Mouse (Mus musculus) lung, adult 18-20 months (tissue): ENCODE measurements around the gene Ppa1.
A peak's percentile ranks its signal among the peaks of the same experiment; 100 is the strongest.

Source experiments
- DNase-seq, 2 experiments: peaks; one replicate each; pipeline ENCODE4 v3.0.0; 2022; ENCODE audit warnings: mixed read lengths in 2 of 2

Ppa1 gene

DNA sequence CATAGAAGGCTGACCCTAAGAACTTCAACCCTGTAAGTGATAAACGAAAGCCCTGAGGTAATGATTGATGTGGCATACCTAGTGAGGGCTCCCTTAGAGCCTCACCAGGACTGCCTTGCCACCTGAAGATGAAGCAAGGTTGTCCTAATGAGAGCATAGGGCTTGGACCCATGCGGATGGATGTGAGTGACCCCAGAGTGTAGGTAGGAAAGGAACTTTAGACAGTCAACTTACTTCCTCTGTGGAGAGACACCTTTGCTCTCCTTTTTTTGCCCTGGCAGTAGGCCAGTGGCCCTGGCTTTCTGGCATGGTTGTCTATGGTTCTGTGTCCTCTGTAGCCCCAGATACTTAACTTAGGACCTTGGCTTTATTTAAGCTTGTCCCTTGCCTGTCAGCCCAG is 48.7 kb downstream of the Ppa1 start:
- DNase-seq = no peak

DNA sequence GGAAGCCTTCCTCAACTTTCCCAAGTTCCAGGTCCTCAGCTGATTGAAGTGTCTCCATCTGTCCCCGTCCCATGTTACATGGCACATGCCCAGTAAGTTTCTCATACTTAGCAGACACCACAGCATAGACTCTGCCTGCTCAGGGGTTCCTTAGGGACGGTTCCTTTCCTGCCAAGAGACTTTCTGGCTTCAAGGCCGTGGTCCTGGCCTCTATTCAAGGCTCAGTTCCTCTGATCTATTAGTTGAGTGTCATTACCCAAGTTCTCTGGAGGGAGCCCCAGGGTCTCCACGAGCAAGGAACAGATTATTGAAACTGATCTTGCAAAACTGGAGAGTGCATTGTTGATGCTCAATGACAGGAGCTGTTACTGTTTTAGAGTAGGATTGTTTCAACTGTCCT is 56.3 kb downstream of the Ppa1 start:
- no peak for DNase-seq

DNA sequence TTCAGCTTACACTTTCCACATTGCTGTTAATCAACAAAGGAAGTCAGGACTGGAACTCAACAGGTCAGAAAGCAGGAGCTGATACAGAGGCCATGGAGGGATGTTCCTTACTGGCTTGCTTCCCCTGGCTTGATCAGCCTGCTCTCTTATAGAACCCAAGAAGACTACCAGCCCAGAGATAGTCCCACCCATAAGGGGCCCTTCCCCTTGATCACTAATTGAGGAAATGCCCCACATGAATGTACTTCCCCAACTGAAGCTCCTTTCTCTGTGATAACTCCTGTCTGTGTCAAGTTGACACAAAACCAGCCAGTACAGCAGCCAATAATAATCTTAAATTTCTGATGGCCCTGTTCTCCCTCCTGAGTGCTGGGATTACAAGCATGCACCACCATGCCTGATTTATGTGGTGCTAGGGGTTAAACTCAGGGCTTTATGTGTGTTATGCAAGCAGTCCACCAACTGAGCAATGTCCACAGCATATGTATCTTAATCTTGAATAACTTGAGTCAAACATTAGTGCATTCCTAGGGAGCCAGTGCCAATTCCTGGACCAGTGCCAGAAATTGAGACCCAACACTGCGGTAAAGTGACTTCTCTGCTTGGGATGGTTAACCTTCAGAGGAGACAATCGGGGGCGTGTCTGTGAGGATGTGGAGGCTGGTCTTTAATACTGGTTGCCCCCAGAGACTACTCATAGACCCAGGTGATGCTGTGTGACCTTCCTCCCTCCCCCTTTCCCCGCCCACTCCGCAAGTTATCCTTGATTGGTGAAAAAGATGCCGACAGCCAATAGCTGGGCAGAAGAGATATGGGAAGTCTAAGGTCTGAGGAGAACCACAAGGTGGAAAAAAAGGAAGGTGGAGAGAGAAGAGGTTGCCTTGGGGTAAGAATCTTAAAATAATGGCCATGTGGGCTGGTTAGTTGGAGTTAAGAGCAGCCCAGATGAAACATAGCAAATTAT is 58.3 kb downstream of the Ppa1 start:
- no peak for DNase-seq

DNA sequence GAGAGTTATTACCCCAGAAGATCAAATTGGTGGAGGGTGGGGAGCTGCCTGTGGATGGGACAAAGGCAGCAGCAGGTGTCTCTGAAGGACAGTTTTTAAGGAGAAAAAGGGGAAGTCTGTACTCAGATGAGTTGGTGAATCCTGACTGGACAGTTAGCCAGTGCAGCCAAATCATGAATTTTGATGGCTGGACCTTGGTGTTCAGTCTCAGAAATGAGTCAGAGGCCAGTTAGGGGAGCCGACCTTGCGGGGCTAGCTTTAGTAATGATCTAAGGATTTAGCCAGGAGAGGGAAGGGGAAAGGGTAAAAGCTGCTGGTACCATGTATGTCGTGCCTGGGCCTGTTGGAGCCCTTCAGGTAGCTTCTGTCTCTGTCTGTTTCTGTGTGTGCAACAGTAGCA is 65.2 kb downstream of the Ppa1 start:
- DNase-seq = no peak

DNA sequence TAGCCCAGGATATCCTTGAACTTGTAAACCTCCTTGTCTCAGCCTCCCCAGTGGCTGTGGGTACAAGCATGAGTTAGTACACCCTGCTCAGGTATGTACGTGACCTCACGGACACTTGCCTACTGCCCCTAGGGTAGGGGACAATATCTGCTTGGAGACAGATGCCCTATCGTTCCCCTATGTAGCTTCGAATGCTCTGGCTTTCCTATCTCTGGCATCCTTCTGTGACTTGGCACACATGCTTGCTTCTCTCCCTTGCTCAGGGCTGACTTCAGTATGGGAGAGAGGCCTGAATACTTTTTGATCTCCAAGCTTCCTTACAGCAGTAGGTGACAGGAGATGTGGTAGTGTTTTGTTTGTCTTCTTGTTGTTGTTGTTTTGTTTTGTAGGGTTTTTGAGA is 65.8 kb downstream of the Ppa1 start:
- DNase-seq = no peak

DNA sequence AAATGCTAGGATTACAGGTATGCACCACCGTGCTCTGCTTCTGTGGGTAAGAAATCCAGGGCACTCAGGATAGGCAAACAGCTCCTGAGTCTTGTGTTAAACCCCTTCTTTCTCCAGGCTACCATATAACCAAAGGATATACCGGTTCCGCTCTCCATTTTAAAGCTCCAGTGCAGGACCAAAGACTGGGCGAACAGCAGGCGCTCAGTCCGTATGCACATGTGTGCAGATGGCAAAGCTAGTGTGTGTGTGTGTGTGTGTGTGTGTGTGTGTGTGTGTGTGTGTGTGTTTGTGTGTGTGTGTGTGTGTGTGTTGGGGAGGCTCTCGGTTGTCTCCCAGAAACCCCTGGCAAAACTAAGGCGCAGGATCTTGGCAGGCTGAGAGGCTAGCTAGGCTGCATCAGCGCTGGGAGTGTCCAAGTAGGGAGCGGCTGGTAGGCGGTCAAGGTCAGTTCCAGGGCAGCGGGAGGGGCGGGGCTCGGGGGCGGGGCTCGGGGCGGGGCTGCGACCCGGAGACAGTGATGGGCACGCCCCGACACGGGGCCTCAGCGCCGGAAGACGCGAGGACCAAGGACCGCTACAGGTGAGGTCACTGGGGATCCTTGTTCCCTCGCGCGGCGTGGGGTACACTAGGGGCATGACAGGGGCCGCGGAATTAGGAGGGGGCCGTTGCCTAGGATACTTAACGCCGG is 66.6 kb downstream of the Ppa1 start, which contains the start of gene Aifm2:
TSS of gene Aifm2 (plus strand) at position 493 of the 691 bp plus-strand sequence.
- DNase-seq = peak; percentile 79 to 85

DNA sequence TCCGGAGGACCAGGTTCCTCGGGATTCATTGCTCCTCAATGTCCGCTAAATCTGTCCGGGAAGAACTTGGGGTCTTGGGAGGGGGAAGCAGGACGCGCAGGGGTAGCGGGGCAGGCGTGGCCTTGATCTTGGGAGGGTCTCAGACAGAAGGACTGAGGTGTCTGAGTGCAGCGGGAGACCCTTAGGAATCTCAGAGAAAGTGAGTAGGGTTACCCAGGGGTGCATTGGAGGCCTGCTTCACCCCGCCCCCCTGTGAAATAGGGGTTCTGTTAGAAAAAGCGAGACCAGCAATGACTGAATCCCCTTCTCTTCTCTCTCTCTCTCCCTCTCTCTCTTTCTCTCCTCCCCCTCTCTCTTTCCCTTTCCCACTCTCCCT is 67.1 kb downstream of the Ppa1 start:
- no peak for DNase-seq

DNA sequence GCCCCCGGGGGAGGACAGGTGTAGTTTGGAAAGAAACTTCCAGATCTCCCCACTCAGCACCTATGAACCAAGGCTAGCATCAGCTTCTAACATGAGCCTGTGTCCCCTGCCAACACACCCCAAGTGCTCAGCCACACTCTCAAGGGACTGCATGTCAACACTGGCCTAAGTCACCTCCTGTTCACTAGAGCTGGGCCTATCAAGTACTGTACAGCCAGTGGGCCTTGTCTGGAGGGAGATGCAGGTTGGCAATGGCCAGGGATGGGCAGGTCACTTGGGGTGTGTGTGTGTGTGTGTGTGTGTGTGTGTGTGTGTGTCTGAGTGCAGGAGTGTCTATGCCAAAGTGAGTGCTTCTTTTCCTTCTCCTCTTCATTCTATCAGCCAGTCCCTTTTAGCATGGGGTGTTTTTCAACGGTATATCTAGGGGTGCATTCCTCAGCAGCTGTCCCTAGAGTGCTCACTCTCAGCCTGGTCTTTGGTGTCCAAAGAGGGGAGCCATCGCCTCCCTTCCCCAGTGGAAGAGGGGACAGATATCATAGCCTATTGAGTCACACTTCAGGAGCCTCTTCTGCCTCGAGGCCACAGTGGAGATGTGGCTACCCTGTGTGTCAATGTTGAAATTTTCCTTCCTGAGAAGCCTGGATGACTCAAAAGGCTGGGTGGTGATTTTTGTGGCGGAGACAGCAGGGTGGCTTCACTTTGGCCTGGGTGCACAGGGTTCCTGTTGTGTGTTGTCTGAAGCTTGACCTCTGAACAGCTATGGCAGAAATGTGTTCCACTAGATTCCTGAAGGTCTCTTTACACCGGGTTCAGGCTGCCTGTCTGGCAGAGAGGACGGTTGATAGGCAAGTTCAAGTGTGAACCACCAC is 67.9 kb downstream of the Ppa1 start:
- DNase-seq = peak; percentile 29 to 31

DNA sequence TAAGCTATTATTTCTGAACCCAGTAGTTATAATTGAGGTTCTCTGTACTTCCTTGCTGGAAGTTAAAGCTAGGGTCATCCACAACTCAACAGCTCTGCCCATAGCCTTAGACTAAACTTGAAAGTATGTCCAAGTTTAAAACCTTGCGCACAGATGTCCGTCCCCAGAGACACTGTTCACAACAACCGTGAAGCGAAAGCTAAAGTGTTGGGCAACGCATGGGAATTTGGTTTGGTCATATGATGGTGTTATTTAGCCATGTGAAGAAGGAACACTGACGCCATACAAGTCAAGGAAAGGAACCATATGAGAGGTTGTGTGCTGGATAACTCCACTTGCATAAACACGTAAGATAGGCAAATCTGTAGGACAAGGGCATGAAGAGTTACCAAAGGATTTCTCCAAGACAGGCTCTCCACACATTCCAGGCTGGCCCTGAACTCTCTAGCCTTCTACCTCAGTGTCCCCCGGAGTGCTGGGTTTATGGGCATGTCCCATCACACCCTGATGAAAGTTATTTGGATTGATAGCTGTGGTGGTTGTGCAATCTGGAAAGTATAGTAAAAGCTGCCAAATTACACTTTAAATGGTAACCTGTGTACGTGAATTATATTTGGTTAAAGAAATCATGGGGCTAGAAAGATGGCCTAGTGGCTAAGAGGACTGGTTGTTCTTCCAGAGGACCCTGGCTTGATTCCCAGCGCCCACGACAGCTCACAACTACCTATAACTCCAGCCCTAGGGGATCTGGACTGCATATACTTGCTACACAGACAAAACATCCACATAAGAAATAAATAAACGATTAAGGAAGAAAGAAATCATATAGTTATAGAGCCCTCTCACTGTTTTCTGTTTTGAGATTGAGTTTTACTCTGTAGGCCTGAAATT is 69.3 kb downstream of the Ppa1 start:
- DNase-seq = no peak

DNA sequence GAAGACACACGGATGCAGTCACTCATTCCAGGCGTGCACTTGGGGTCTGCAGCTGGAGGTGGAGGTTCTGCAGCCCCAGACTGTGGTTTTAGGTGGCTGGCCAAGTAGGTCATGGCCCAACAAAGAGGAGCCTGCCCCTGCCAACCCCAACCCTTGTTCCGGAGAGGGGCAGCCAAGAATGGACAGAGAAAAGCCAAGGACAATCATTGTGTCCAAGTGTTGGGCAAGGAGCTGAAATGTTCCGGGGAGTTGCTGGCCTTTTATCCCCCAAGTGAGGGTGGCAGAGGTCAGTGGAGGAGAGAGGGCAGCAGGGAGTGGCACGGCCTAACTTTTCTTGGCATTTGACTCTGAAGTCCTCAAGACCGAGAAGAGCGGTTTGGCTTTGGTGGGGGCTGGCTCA is 72.0 kb downstream of the Ppa1 start:
- no peak for DNase-seq

DNA sequence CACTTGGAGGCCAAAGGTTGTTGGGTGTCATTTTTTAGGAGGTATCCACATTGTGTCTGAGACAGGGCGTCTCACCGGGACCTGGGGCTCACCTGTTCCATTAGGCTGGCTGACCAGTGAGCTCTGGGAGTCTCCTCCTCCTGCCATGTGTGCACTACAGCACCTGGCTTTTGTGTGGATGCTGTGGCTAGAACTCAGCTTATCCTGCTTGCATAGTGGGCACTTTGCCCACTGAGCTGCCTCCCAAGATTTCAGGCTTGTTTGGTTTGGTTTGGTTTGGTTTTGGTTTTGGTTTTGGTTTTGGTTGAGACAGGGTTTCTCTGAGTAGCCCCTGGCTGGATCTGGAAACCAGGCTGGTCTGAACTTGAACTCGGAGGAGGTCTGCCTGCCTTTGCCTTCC is 73.9 kb downstream of the Ppa1 start:
- no peak for DNase-seq

DNA sequence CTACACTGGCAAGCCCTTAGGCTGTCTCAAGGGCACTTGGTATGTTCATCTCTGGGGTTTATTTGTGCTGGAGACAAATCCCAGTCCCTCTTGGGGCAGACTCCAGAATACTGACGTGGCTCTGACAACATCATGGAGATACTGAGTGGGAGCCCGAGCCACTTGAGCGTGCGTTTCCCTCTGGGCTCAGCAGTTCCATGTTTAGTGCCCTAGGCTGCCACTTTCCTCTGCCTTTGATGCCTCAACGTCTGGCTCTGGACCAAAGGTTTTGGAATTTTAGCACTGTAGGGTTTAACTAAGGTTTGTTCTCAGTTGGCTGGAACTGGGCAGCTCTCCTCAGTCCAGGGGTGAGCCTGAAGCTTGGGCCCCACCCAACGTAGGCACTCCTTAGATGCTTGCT is 74.9 kb downstream of the Ppa1 start:
- DNase-seq = no peak
